Mouse (Mus musculus): ENCODE results near the gene Psma5. TPM values are rescaled to one million over a fixed set of nuclear protein-coding genes. Genes with fewer than 3 reads are reported as not detected.
A peak's percentile ranks its signal among the peaks of the same experiment; 100 is the strongest.

Gene Psma5
- polyA plus RNA-seq, 2 experiments from 2014 or later = 180 to 185 TPM

DNA sequence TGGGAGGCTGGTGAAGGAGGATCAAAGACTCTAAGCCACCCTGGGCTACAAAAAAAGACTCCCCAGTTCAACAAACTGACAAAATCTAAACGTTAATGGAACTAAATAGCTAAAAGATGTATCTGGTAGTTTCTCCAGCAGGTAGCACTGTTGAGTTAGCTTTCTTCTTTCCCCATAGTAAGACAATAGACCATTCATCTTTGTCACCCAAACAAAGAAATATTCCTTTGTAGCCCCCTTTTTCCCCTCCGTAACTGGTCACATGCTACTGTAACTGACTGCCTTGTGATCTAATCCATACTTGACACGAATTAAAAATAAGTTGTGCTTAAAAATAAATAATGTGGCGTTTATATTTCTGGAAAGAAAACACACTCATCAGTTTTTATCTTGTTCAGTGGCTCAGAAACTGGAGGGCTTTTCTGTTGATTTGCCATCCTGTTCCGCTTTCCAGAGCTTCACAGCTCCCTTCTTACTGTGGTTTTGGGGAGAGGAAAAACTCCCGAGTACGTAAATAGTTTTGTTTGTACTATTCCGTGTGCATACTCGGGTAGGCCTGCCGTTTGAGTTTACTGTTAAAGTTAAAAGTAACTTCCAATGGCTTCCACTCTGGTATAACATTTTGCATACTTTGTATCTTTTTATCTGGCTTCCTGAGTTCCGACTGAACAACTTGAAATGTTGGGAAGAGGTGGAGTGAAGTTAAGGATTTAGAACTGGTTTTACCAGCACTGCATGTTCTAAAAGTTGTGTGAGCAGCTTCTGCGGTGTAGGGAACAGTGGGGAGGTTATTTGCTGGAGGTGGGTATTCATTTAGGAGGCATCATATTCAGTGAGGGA is 25.9 kb downstream of the Psma5 start:
- no peak for ATAC-seq

DNA sequence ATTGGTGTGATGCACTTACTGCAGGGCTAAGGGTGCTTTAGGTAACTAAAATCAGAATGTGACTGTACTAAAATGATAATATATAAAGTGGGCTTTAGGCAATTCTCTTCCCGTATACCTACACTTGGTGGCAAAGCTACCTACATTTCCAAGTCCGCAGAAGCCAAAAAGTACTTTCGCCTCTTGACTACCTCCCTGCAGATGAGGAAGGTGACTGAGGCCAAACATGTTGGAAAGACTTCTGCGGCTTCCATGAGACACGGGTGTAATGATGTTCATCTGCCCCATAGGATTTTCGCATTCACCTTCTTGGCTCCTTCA is 26.5 kb downstream of the Psma5 start:
- ATAC-seq = no peak

DNA sequence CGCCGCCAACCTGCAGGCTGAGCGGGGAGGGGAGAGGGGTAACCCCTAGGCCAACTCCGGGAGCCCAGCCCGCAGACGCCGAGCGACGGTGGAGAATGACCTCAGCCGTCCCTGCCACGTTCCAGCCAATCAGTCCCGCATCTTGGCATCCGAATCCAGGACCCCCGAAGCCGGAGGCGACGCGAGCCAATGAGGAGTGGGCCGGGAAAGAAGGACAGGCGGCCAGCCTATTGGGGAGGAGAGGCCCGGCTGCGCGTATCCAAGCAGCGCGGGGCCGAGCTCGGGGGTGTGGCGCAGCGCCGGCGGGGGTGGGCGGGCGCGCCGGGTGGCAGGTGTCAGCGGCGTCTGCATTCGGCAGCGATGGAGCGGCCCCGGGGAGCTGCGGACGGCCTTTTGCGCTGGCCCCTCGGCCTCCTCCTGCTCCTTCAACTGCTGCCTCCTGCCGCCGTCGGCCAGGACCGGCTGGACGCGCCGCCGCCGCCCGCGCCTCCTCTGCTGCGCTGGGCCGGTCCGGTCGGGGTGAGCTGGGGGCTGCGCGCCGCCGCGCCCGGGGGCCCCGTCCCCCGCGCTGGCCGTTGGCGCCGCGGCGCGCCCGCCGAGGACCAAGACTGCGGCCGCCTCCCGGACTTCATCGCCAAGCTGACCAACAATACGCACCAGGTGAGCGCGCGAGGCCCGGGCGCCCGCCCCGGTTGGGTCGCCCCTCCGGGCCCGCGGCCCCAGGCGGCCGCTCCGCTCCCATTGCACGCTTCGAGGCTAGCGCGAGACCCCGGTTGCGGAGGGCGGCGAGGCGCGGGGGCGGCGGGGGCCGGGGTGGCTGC is 27.3 kb downstream of the Psma5 start, which contains the start of gene Sort1:
Sort1 (plus strand) TSS at position 302 of the 821 bp plus-strand sequence.
- peak; percentile 57 for ATAC-seq

DNA sequence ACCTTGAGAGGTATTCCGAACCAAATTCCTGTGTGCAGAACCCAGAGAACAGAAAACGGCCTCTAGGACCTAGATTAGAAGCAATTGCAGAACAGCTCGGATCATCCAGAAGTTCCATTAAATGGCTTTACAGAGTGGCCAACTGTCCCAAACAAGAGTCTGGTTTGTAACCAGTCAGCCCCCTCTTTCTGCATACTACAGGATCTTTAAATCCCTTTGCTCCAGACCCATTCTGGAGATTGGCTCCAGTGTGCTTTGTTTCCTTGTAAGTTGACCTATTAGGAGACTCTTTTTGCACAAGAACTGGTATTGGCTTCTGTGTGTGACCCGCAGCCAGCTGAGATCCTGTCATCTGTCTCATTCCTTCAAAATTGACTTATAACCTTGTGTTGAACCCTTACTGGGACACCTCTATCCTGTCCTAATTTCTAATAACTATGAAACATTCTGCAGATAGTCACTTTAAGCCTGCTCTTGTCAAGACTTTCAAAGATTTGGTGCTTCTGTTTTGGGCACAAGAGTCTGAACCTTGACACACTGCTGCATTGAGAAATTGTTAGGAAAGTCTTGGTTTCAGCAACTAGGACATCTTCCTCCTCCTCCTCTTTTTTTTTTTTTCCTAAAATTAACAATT is 28.5 kb downstream of the Psma5 start:
- ATAC-seq = no peak

DNA sequence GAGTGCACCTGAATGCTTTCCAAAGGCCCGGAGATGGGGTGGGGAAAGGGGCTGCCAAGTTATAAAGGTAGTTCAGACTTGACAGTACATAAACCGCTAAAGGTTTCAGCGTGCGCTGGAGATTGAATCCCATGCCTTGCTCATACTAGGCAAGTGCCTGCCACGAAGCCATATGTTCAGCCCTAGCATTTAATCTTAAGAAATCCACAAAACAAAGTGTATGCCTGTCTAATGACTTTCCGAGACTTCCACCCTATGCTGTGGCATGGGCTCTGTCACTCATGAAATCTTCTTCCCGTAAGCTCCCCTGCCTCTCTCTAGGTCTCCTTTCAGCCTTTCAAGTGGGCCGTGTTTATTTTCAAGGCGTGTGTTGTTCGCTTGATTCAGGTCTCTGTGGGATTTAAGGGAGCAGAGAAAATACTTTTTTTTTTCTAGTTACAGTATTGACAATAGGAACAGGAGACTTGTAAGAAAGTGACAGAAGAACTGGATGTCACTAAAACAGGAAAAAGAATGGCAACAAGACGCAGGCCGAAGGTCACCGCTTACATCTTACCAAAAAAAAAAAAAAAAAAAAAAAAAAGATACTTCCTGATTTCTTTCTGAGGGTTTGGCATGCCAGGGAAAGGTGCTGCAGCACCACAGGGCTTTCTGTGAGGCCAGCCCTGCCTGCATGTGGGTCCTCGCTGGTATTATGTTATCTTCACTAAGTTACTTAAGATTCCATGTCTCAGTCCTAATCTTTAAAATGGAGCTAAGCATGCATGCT is 30.1 kb downstream of the Psma5 start:
- ATAC-seq = no peak

DNA sequence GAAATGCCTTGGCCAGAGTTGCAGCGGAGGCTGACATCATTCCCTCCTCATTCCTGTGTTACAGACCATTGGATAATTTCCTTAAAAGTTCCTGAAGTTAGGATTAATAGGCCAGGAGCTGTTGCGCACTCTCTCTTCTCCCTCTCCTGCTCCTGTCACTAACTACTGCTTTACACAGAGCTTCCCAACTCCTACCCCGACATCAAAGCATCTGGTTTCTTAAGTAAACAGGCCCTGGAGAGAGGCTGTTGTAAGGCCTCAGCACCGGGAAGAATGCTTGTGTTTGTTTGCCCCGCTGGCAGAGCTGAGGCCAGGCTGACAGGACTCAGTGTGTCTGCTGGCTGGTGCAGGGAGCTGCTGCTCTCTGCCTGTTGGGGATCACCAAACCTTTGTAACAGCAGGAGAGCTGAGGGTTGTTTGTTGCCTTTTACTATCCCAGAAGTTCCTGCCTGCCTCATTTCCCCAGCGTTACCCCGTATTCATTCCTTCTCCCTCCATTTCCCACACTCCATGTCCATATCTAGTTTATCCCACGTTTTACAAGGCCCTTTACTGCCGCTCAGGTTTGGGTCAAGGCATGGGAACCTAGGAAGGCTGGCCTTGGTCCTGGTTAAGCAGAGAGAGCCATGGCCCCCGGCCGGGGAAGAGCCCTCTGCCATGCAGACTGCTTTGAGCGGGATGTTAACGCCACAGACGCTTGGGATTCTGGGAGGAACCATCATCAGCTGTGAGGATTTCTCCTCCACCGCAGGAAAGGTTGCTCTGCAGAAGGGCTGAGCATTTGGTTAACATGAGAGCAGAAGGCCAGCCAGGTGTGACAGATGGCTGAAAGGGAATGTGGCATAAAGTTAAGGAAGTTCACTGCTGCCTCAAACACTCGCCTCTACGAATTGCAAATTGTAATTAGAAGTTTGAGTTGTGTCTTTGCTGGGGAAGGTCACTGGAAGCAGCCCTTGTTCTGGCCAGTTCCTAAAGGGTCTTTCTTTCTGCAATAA is 31.4 kb downstream of the Psma5 start:
- no peak for ATAC-seq

DNA sequence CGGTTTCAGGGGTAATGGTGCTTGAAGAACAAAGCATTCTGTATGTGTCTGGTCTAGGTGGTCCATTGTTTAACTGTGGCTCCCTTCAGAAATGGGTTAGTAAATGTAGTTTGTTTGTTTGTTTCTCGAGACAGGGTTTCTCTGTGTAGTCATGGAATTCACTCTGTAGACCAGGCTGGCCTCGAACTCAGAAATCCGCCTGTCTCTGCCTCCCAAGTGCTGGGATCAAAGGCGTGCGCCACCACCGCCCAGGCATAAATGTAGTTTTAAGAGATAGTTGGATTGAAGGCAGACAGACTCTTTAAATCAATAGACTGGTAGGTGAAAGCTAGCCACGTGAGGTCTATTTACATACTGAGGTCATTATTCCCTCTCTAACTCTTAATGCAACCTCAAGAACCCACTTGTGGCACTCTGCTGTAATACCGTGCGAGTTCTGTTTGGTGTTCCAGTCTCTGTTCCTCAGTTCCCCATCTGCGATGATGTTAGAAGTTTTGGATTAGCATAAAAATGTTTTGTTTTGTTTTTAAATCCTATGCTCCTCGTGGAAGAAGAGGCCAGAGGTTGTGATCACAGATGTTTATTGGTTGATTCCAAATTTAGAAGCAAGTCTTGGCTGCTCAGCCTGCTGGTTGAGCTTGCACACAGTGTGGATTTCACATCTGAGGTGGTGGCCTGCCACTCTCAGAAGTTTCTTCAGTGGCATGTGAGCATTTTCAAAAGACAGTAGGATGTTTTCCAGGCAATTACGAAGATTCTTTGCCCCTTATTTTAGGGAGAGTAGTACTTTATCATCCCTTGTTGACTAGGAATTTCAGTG is 32.8 kb downstream of the Psma5 start:
- no peak for ATAC-seq

DNA sequence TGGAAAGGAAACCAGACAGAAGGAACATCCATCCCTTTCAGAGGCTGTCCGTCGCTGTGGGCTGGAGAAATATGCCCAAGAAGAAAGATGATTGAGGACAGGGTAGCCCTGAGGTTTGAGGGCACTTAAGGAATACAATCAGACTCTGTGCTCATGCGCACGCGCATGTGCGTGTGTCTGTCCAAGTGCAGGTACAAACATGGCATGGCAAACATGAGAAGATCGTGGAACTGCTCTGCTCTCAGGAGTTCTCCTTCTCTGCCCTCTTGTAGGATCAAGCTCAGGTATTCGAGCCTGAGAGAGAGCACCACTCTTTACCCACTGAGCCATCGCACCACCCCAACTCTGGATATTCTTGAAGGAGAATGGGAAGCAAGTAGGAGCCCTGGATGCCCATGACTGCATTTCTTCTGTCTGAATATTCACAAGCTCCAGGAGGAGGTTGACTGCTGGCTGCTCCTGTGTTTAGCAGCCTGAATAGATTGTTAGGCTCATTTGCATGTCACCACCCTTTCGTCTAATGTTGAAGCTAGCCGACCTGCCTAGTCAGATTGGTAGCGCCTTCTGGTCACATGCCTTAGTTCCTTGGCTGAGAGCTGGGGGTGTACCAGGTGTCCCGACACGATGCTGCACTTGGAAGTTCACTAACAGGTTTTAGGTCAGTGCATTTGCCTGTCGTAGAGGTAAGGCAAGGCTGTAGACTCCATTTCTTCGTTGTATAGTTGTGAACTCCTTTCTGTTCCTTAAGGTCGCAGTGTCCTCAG is 34.5 kb downstream of the Psma5 start:
- ATAC-seq = no peak

DNA sequence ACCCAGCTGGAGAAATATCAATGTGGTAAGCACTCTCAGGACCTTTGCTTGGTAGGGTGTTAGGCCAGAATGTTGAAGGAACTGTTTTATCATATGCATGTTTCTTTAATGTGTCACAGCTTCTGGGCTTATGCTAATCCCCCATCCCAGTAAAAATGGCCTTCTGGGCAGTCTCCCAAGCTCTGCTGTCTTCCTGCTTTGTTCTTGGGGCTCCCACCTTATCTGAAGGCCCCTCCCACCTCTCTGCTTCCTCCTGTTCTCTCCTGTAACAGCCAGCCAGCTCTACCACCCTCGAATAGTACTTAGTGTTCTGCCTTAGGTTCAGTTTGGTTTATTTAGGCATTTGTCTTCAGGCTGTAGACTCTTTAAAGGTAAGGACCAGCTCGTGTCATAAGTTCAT is 37.7 kb downstream of the Psma5 start:
- no peak for ATAC-seq

DNA sequence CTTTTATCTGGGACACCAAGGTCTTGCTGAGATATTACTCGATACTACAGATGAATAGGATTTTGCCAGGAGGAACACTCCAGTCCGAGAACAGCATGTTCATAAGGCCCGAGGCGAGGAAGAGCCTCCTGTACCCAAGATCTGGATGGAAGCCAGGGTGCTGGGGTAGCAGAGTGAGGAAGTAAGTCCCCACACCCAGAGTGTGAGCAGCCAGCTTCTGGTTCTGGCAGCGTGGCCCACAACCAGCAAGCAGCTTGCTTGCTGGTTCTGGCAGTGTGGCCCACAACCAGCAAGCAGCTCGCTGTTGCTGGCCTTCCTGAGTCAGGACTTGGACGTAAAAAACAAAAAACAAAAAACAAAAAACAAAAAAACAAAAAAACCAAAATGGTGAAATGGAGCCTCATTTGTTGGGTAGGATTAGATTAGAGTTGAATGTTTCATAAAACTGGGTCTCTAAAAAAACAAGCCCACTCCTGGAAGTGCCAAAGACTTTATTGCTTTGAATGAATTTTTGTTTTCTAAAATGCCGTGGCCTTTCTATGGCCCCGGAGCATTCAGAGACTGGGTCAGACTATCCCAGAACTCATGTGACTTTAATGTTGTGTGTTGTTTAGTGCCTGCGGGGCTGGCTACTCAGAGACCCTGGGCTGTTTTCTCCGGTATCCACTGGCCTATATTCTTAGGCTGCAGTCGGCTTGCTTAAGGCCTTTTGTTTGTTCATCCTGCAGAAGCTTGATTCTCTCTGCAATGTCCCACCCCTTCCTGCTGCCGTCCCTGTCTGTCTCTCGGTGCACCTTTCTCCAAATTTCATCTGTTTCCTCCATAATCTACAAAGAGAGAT is 38.9 kb downstream of the Psma5 start:
- ATAC-seq = no peak

DNA sequence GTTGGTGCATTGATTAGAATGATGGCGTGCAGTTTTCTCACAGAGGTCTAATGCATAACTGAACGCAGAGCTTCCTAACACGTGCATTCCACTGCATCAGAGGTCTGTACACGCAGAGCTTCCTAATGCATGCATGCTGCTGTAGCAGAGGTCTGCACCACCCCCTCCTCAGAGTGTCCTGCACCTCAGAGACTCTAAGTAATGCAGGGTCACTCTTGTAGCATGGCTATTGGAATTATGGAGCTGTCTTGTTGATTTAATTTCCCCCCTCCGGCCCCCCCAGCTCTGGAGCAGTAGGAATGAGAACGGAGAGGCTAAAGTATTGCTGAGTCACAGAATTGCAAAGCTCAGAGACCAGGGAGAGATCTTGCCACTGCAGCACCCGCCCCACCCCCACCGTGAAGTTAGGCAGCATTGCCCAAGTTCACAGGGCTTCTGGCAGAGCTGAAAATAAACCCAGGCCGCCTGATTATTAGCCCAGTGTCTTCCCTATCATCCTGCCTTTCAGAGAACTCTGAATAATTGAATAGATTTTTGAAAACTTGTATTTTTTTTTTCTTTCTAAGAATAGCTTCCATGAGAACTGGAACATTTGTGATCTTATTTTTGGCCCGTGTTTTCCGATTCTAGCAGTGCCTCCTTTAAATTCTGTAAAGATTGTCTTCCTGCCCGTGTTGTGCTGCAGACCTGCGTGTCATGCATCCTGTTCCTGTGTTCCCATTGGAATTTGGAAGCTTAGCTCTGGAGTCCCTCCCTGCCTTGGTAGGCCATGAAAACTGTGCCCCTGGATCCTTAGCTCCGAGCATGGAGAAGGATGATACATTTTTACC is 39.7 kb downstream of the Psma5 start:
- ATAC-seq = no peak

DNA sequence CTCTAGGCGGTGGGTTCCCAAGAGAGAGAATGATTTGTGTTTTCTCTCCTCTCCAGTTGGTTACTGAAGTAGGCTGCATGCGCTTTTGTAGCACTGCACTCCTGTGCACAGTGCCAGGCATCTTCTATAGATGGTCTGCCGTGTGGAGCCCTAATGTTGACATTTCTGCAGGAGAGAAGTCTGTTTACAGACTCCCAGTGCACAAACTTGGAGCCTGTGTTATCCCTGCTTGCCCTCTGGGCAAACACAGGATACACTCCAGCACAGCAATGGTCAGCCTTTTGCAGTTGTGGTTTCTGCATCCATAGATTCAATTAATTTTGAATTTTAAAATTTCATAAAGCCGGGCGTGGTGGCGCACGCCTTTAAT is 40.3 kb downstream of the Psma5 start:
- ATAC-seq = no peak

DNA sequence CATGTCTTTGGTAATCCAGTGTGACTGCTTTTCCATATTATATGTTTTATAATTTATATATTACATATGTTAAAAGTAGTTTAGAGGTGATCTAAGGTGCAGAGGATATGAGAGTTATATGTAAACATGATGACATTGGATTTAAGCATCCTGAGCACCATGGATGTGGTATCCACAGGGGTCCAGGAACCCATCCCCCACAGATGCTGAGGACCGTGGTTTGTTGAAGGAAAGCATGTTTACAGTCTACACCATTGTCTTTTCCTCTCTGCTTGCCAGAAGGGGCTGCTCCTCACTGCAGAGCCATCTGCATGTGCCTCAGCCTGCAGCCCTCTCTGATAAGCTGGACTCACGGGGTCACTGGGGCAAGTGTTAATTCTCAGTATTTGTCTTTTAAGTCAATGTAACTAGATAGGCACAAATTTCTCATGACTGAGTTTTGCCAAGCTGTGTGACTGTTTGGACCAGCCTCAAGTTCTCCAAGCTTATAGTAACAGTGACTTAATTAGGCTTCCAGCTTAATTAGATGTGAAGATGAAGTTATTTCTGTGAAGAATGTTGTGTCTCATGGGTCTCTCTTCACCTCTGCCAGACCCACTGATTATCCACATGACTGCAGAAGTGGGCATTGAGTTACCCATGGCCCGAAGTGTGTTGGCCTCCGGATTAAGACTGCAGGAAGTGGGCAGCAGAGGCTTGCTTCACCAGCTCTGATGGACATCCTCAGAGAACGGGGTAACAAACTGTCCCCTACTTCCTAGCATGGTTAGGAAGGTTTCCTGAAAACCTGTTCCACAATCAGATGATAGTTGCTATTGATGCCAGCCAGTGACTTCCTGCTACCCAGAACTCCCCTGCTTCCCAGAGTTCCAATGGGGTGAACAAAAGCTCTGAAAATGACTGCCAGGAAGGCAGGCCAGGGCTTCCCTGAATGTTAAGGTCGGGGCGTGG is 41.2 kb downstream of the Psma5 start:
- no peak for ATAC-seq

DNA sequence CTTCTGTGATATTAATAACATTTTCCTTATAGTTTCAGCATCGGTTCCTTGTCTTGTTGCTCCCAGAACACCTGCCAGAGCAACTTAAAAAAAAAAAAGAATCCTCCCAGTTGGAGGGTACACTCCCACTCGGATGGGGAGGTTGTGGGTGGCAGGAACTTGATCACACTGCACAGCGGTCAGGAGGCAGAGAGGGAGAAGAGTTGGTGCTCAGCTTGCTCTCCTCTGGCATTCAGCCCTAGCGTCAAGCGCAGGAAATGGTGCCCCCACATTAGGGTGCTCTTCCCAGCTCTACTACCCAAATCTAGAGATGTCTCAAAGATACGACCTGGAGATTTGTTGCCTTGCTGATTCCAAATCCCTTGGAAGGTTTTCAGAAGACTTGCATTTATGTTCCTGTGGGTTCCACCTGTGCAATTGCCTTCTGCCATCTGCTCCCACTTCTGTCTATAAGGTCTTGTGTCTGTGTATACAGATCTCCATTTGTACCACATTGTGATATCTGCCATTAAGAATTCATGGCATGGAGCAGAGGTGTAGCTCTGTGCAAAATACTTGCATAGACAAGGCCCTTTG is 43.8 kb downstream of the Psma5 start:
- no peak for ATAC-seq

DNA sequence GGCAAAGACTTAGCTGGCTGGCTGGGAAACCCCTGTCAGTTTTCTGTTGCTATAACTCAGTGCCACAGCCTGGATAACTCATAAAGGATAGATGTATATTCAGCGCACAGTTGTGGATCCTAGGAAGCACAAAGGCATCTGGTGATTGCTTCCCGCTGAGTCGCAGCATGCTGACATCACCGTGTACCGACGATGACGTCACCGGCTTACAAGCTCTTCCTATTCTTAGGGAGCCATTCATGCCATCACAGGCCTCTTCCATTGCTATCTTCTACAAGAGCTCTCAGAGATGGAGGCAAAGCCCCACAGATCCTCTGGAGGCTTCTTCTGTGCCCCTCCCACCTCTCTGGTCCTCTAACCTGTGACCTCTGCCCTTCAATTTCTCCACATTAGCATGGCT is 47.0 kb downstream of the Psma5 start:
- ATAC-seq = no peak

DNA sequence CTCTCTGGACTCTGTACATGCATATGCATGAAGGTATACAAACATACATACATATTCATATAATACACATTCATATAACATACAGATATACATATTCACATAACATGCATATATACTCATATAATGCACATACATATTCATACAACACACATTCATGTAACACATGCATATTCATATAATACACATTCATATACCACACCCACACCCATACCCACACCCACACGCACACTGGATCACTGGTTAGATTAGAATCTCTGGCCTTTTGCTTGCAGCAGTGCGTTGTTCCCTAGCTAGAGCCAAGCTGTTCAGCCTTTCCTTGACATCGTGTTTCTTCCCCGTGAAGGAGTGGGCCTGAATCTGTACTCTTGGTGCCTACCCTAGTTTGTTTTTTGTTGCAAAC is 48.0 kb downstream of the Psma5 start:
- ATAC-seq = no peak

Data from CD4-positive, CD25-positive, alpha-beta regulatory T cell, adult 4 months (primary cell).